Mouse (Mus musculus) thymus, adult 2 months (tissue): Measurements from ENCODE around the gene Tmem141.

Experiments used
- CTCF ChIP-seq: fragments of 200-500 bp; IDR thresholded peaks from 2 replicates; pipeline ENCODE4 v1.5.1; 2012; ENCODE audit warnings: mild to moderate bottlenecking, control low read depth, low read length, moderate library complexity, borderline replicate concordance; ENCODE audit not compliant: control insufficient read depth, poor library complexity, insufficient read depth; ENCODE audit errors: extremely low read depth
- POLR2A ChIP-seq: fragments of 200-500 bp; IDR thresholded peaks from 2 replicates; pipeline ENCODE4 v1.6.1; 2012; ENCODE audit warnings: mild to moderate bottlenecking, low read length, control low read depth, moderate library complexity; ENCODE audit not compliant: control insufficient read depth, poor library complexity, insufficient read depth; ENCODE audit errors: extremely low read depth

- TF ChIP-seq POLR2A = no peak
- TF ChIP-seq CTCF = no peak
These were observed 13.1 kb downstream of the Tmem141 start for GRCm38 (mm10) chr2:25608671-25609070.
